In genomic region chr6:30308751-30309150, GRCm38 (mm10) we compare ENCODE assay signal across 19 mouse cellular contexts. TPM values are rescaled to one million over a fixed set of nuclear protein-coding genes. Genes with fewer than 3 reads are reported as not detected.
DNase-seq lines count a peak whose midpoint lies in the region; ATAC-seq lines count a peak whose summit lies in the region.
"Had no signal": no experiment of that assay in that cellular context is flagged by ENCODE, and none has a peak within 500 bp of the region (broad histone marks: within the 10 kb centered on the region; RNA-seq: fewer than 3 reads in every experiment).

No protein-coding gene starts in this region.

- WGBS in heart, embryonic 13.5 days: 26% methylated on average over 4 of the region's 4 CpGs
- 20% methylated on average over 4 of the region's 4 CpGs for WGBS in midbrain, embryonic 14.5 days
- WGBS in midbrain, embryonic 13.5 days: 23% methylated on average over 4 of the region's 4 CpGs
- 42% methylated on average over 4 of the region's 4 CpGs for WGBS in intestine, embryonic 16.5 days
- 45% methylated on average over 4 of the region's 4 CpGs for WGBS in stomach, embryonic 15.5 days

- H3K9me3 ChIP-seq in heart, embryonic 13.5 days: no peaks in the 10 kb centered on the region
- H3K9me3 ChIP-seq in midbrain, embryonic 14.5 days (ENCODE audit: control insufficient read depth, low read length): 0 out of 2 replicates have a peak, but pooled peaks cover under 1% of the 10 kb centered on the region
- peaks cover 4% of the 10 kb centered on the region; the same call in 1 of the 2 replicates for H3K9me3 ChIP-seq in midbrain, embryonic 13.5 days
- no peaks in the 10 kb centered on the region for H3K9me3 ChIP-seq in intestine, embryonic 16.5 days (ENCODE audit: control insufficient read depth, low read length)
- no peaks in the 10 kb centered on the region for H3K9me3 ChIP-seq in stomach, embryonic 15.5 days
- H3K9me3 ChIP-seq: embryonic facial prominence, embryonic 12.5 days; neural tube, embryonic 15.5 days had no signal

- no peaks in the 10 kb centered on the region for H3K36me3 ChIP-seq in heart, embryonic 13.5 days
- no peaks in the 10 kb centered on the region for H3K36me3 ChIP-seq in midbrain, embryonic 14.5 days (ENCODE audit: control insufficient read depth, insufficient read depth, low read length)
- no peaks in the 10 kb centered on the region for H3K36me3 ChIP-seq in midbrain, embryonic 13.5 days
- H3K36me3 ChIP-seq in intestine, embryonic 16.5 days (ENCODE audit: control insufficient read depth, insufficient read depth, low read length): no peaks in the 10 kb centered on the region
- H3K36me3 ChIP-seq in stomach, embryonic 15.5 days: no peaks in the 10 kb centered on the region
- H3K36me3 ChIP-seq: embryonic facial prominence, embryonic 12.5 days; neural tube, embryonic 15.5 days had no signal

- no peaks in the 10 kb centered on the region for H3K27me3 ChIP-seq in heart, embryonic 13.5 days (replicated peaks)
- no peaks in the 10 kb centered on the region for H3K27me3 ChIP-seq in midbrain, embryonic 14.5 days (ENCODE audit: control insufficient read depth, insufficient read depth, low read length)
- no peaks in the 10 kb centered on the region for H3K27me3 ChIP-seq in midbrain, embryonic 13.5 days
- no peaks in the 10 kb centered on the region for H3K27me3 ChIP-seq in intestine, embryonic 16.5 days (replicated peaks; ENCODE audit: control insufficient read depth, insufficient read depth, low read length)
- H3K27me3 ChIP-seq in stomach, embryonic 15.5 days (replicated peaks): no peaks in the 10 kb centered on the region
- H3K27me3 ChIP-seq: embryonic facial prominence, embryonic 12.5 days; neural tube, embryonic 15.5 days had no signal

- peaks cover 27% of the 10 kb centered on the region for H3K4me1 ChIP-seq in heart, embryonic 13.5 days
- 0 out of 2 replicates have a peak, but pooled peaks cover 5% of the 10 kb centered on the region for H3K4me1 ChIP-seq in midbrain, embryonic 14.5 days (ENCODE audit: control insufficient read depth, insufficient read depth, low read length)
- peaks cover 8% of the 10 kb centered on the region for H3K4me1 ChIP-seq in midbrain, embryonic 13.5 days (replicated peaks)
- H3K4me1 ChIP-seq in intestine, embryonic 16.5 days (ENCODE audit: control insufficient read depth, insufficient read depth, low read length): peaks cover 20% of the 10 kb centered on the region
- peaks cover 10% of the 10 kb centered on the region; the same call in 1 of the 2 replicates for H3K4me1 ChIP-seq in stomach, embryonic 15.5 days

- intact Hi-C loops in heart, postnatal 25 days (cut with DNase I): no loop called here

- H3K4me2 ChIP-seq in heart, embryonic 13.5 days: no peak overlapping the region
- no peak overlapping the region for H3K4me2 ChIP-seq in midbrain, embryonic 14.5 days (ENCODE audit: low read length)
- H3K4me2 ChIP-seq in midbrain, embryonic 13.5 days (replicated peaks): no peak overlapping the region
- H3K4me2 ChIP-seq in intestine, embryonic 16.5 days (ENCODE audit: low read depth, low read length): no peak overlapping the region
- H3K4me2 ChIP-seq in stomach, embryonic 15.5 days: no peak overlapping the region
- H3K4me2 ChIP-seq: embryonic facial prominence, embryonic 12.5 days; lung, embryonic 14.5 days; neural tube, embryonic 15.5 days had no signal

- H3K4me3 ChIP-seq in heart, embryonic 13.5 days: no peak overlapping the region
- H3K4me3 ChIP-seq in midbrain, embryonic 14.5 days (replicated peaks; ENCODE audit: low read depth, low read length): no peak overlapping the region
- H3K4me3 ChIP-seq in midbrain, embryonic 13.5 days (replicated peaks): no peak overlapping the region
- no peak overlapping the region for H3K4me3 ChIP-seq in intestine, embryonic 16.5 days (ENCODE audit: low read length)
- no peak overlapping the region for H3K4me3 ChIP-seq in stomach, embryonic 15.5 days (replicated peaks)
- H3K4me3 ChIP-seq: embryonic facial prominence, embryonic 12.5 days; neural tube, embryonic 15.5 days had no signal

- H3K9ac ChIP-seq in heart, embryonic 13.5 days: no peak overlapping the region
- no peak overlapping the region for H3K9ac ChIP-seq in midbrain, embryonic 14.5 days (replicated peaks; ENCODE audit: low read length)
- no peak overlapping the region for H3K9ac ChIP-seq in midbrain, embryonic 13.5 days (replicated peaks)
- H3K9ac ChIP-seq in intestine, embryonic 16.5 days (ENCODE audit: low read depth, low read length): no peak overlapping the region
- no peak overlapping the region for H3K9ac ChIP-seq in stomach, embryonic 15.5 days
- H3K9ac ChIP-seq: embryonic facial prominence, embryonic 12.5 days; forebrain, postnatal 0 days; lung, embryonic 14.5 days; neural tube, embryonic 15.5 days had no signal

- ATAC-seq in heart, embryonic 13.5 days (ENCODE audit: extremely low read depth, insufficient number of reproducible peaks, low FRiP score, low TSS enrichment): no peak
- ATAC-seq in midbrain, embryonic 14.5 days (ENCODE audit: low FRiP score, low TSS enrichment): no peak
- no peak for ATAC-seq in midbrain, embryonic 13.5 days
- no peak for ATAC-seq in intestine, embryonic 16.5 days
- no peak for ATAC-seq in stomach, embryonic 15.5 days (ENCODE audit: insufficient read depth, low FRiP score, low read depth)
- ATAC-seq in inflammation-experienced regulatory T-cells, adult 6 months: no peak
- ATAC-seq: forebrain, postnatal 0 days; midbrain, embryonic 16.5 days had no signal

- no peak for DNase-seq in heart, postnatal 25 days (ENCODE audit: low spot score)
- peak; percentile 20 for DNase-seq in midbrain, embryonic 14.5 days
- no peak for DNase-seq in lung, postnatal 14 days
- DNase-seq: adrenal gland, postnatal 10 days; cerebellum, adult 11 months; forebrain, postnatal 0 days; gastrocnemius, postnatal 36 days; heart, postnatal 36 days; kidney, adult 9 months; lung, embryonic 14.5 days; right cerebral cortex, postnatal 25 days had no signal

- peak overlapping the region; percentile 78 for H3K27ac ChIP-seq in heart, embryonic 13.5 days (replicated peaks)
- H3K27ac ChIP-seq in midbrain, embryonic 14.5 days (replicated peaks; ENCODE audit: low read depth, low read length): no peak overlapping the region
- H3K27ac ChIP-seq in midbrain, embryonic 13.5 days: no peak overlapping the region
- H3K27ac ChIP-seq in intestine, embryonic 16.5 days (ENCODE audit: low read length): peak overlapping the region; percentile 86; the same call in 1 of the 2 replicates
- H3K27ac ChIP-seq in stomach, embryonic 15.5 days: peak overlapping the region; percentile 76; the same call in 1 of the 2 replicates
- H3K27ac ChIP-seq: embryonic facial prominence, embryonic 12.5 days; neural tube, embryonic 15.5 days had no signal

RNA-seq across cellular contexts. Expression of gene Ube2h, which starts 4.4 kb away (rescaled TPM):
- polyA plus RNA-seq in heart, embryonic 13.5 days (2015; fragmentation: Nextera tagmentation; extraction: Ambion mirVana): 46.6 and 49.8 TPM in 2 replicates
- total RNA-seq in heart, postnatal 25 days (2021): 10 to 100 TPM; 64.4 to 80.8 TPM
- polyA plus RNA-seq in midbrain, embryonic 14.5 days (2014; fragmentation: Nextera tagmentation; extraction: Ambion mirVana): 63.1 and 76.5 TPM in 2 replicates
- polyA plus RNA-seq in midbrain, embryonic 13.5 days (2015; fragmentation: Nextera tagmentation; extraction: Ambion mirVana): 57.6 and 66.0 TPM in 2 replicates
- 30.2 and 30.7 TPM in 2 replicates for polyA plus RNA-seq in intestine, embryonic 16.5 days (2015; fragmentation: Nextera tagmentation; extraction: Ambion mirVana)
- 41.9 and 44.0 TPM in 2 replicates for polyA plus RNA-seq in stomach, embryonic 15.5 days (2015; fragmentation: Nextera tagmentation; extraction: Ambion mirVana)
- 100 to 1,000 TPM; 108 to 123 (median 115) TPM for polyA plus RNA-seq in inflammation-experienced regulatory T-cells, adult 6 months (2017; shearing (Covaris generic))

Comparison
In these comparisons a context has a peak if more than half of its experiments do, and no peak if none do; other contexts are left out.
1. H3K27ac ChIP-seq: peak in heart, embryonic 13.5 days (single experiment), intestine, embryonic 16.5 days (single experiment) and stomach, embryonic 15.5 days (single experiment); none in midbrain, embryonic 14.5 days (single experiment) and midbrain, embryonic 13.5 days (single experiment).